Mouse (Mus musculus) embryonic fibroblast, embryonic 13.5 days (primary cell): ENCODE data around the gene Lamtor4.

ENCODE experiments used
- CTCF ChIP-seq: IDR thresholded peaks from 2 replicates; pipeline ENCODE4 v1.5.1; 2011; ENCODE audit warnings: mild to moderate bottlenecking, control low read depth, low read length, moderate library complexity, borderline replicate concordance; ENCODE audit not compliant: insufficient read depth
- POLR2A ChIP-seq: IDR thresholded peaks from 2 replicates; pipeline ENCODE4 v1.6.1; 2011; ENCODE audit warnings: low read depth, mild to moderate bottlenecking, control low read depth, low read length, moderate library complexity

GRCm38 (mm10) chr5:138277994-138278393, 22.7 kb downstream of the Lamtor4 start:
- TF ChIP-seq POLR2A (no peak), CTCF (no peak)
